Mouse (Mus musculus) heart, postnatal 0 days (tissue): ENCODE measurements around the gene Spock1.

Experiments
- CTCF ChIP-seq: IDR thresholded peaks from 2 replicates; pipeline ENCODE4 v1.5.1; 2016; ENCODE audit warnings: antibody characterized with exemption, control low read depth, low read depth
- EP300 ChIP-seq: IDR thresholded peaks from 2 replicates; pipeline ENCODE4 v1.6.1; 2016; ENCODE audit warnings: antibody characterized with exemption, low read depth

- no peak for TF ChIP-seq CTCF
- TF ChIP-seq EP300, result no peak
Observed at GRCm38 (mm10) chr13:57676820-57677219, 231.3 kb downstream of the Spock1 start.
